Mouse (Mus musculus): ENCODE data around the gene Glcci1.

Glcci1 gene

GRCm38 (mm10) chr6:8556849-8557571 is 47.6 kb downstream of the Glcci1 start:
- DNase-seq = no peak

DNA sequence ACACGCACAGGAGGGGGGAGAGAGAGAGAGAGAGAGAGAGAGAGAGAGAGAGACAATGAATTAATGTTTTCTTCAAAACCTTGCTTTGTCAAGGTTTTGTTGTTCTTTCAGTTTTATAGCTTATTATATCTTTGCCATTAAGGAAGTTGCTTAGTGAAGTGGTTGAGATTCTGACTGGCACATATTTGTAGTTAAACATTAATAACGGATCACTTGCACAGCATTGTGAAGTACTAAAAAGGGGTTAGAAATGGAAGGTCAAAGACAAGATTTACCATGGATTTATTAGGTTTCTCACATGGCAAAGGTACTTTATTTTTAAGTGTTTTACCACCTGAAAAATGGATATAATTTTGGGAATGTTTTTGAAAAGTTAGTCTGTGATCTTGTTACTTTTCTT is 51.3 kb downstream of the Glcci1 start:
- DNase-seq = no peak

DNA sequence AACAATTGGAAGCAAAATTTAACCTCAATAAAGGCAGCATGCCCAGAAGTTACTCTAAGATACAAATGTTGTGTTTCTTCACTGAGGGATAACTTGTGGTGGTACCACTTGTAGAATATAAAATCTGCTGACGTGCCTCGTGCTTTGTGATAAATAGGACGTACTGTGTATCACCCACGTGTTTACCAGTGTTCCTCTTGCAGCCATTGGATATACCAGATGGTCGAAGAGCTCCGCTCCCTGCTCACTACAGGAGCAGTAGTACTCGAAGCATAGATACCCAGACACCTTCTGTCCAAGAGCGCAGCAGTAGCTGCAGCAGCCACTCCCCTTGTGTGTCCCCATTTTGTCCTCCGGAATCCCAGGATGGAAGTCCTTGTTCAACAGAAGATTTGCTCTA is 73.0 kb downstream of the Glcci1 start:
- DNase-seq = peak in 1 of 2 experiments; percentile 9

GRCm38 (mm10) chr6:8583892-8584291 is 74.5 kb downstream of the Glcci1 start:
- DNase-seq = no peak

- peak in 1 of 2 experiments; percentile 23 for DNase-seq
Observed at GRCm38 (mm10) chr6:8591665-8592064, 82.3 kb downstream of the Glcci1 start.

DNA sequence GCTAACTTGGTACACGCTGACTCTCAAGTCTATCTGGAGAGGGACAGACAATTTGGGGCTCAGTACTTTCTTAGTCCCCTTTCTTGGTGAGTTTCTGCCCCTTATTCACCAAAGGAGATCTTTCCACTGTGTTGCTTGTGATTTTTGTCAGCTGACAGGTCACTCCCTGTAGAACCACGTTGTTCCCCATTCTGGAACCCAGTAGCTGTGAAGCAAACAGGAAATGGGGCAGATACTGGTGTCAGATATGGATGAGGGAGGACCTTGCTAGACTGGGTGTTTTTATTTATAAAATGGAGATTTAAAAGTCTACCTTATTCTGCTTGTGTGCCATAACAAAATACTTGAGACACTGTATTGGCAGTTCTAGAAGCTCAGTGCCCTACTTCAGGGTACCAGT is 108.0 kb downstream of the Glcci1 start:
- DNase-seq = no peak

- DNase-seq = peak; percentile 65 to 73
Observed at GRCm38 (mm10) chr6:8619582-8620350, 110.4 kb downstream of the Glcci1 start.

DNA sequence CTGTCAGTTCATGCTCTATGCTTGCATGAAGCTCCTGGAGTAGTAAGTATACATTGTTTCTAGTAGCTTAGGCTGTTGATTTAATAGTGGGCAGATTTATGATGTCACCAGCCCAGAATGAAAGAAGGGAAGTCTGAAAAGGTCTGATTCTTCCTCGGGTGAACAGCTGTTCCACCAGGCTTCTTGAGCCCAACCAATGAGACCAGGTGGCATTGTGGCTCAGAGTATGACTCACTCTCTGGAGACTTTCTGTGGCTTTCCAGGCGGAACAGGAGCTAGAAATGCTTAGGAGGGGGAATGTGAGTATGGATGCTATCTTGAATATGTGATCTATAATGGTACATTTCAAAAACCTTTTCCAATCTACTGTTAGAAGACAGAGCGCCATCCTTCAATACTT is 113.6 kb downstream of the Glcci1 start:
- DNase-seq = no peak

GRCm38 (mm10) chr6:8628226-8628625 is 118.8 kb downstream of the Glcci1 start:
- DNase-seq = no peak

GRCm38 (mm10) chr6:8628715-8629267 is 119.4 kb downstream of the Glcci1 start:
- DNase-seq = no peak

DNA sequence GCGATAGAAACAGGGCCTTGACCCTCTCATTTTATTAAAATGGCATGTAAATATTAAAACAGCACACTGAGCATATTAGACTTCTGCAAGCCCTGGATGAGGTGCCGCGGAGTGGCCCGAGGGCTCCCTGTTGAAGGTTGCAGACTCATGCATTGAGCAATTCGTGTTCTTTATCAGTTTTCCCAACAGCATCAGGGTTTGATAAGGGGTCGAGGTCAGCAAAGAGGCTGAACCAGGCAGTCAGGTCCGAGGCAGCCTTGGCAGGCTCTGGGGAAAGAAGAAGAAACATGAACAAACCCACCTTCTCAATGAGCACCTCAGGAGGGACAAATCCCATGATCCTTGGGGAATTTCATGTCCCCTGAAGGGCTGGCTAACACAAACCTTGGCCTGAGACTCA is 121.1 kb downstream of the Glcci1 start:
- DNase-seq = no peak

- peak in 1 of 2 experiments; percentile 25 for DNase-seq
Observed at GRCm38 (mm10) chr6:8631362-8631761, 122.0 kb downstream of the Glcci1 start.

DNA sequence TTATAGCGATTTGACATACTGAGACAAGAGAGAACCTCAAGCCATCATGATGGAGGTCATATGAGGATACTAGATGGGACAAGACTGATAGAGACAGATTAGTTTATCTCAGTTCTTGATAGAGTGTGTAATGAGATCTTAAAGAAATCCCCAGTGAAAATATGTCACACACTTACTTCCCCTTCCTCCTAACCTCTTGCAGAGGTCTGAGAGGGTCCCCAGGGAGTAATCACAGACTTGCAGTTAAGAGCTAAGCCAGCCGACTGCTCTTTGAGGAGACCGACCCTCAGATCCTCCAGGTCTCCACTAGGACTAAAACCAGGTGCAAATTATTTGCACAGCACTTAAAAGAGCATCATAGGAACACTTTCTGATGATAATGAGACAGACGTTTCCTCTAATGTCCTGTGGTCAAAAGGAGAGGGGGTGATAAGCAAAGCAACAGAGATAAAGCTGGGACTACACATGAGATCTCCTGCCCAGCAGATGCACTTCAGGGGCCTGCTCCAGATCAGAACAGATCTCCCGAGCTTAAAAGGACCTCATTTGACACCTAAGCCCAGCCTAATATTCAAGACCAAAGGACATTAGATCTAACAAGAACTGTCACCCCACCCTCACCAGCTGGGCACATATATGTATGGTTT is 122.7 kb downstream of the Glcci1 start:
- no peak for DNase-seq

GRCm38 (mm10) chr6:8632701-8633100 is 123.3 kb downstream of the Glcci1 start:
- no peak for DNase-seq

GRCm38 (mm10) chr6:8638122-8638521 is 128.7 kb downstream of the Glcci1 start:
- no peak for DNase-seq

DNA sequence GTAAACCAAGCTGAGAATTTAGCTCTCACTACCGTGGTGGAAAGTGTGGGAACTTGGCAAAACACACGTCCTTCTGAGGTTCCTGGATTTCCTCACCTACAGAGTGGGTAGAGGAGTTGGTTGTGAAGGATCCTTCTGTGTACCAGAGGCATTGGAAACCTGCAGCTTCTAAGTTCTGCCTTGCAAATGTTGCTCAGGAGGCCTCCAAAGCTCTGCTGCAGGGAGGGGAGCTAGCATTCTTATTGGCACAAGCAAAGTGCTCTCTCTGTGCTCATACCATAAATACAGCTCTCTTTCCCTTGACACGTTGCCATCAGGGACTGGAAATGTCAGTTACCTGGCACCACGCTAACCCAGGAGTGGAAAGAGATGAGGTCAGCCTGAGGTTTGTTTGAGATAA is 129.5 kb downstream of the Glcci1 start:
- peak in 1 of 2 experiments; percentile 20 for DNase-seq

- no peak for DNase-seq
Observed at GRCm38 (mm10) chr6:8639526-8639925, 130.1 kb downstream of the Glcci1 start.

DNA sequence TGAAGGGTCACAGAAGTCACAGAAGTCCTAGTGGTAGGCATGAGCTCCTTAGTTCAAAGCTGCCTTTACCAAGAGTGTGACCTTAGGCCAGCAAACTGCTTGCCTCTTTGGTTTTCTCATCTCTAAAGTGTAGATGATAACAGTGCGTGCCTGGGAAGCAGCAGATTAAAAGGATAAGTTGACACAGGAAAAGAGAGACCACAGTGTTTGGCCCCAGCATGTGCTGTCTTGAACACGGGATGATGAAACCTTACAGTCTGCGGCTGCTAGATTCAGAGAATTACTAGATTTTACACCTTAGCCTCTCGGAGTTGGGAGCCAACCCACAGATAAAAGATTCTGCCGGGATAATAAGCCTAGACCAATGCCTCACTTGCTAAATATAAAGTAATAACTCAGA is 131.5 kb downstream of the Glcci1 start:
- no peak for DNase-seq

DNA sequence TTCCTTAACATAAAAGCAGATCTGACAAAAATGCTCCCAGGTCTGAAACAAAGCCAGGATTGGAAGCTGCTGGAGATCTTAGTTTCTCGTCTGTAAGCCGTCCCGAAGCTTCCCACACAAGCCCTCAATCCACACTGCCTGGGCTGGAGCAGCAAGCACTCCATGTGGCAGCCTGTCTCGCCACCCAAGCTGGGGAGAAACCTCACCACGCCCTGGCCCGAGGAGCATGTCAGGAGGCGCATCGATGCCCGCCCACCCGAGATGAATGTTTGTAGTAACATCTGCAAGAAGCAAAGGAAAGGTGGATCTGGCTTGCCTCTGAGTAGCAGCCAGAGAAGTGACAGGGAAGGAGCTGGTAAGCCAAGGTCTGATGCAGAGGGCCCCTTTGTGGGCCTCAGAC is 135.3 kb downstream of the Glcci1 start:
- DNase-seq = peak in 1 of 2 experiments; percentile 16

- peak; percentile 47 to 68 for DNase-seq
Observed at GRCm38 (mm10) chr6:8645708-8646107, 136.3 kb downstream of the Glcci1 start.

All from cerebellum, postnatal 10 days (tissue).